Mouse (Mus musculus) layer of hippocampus, adult 18-20 months (tissue): ENCODE results near the gene Arpc1b. TPM values are rescaled to one million over a fixed set of nuclear protein-coding genes. Genes with fewer than 3 reads are reported as not detected.

Experiments used
- DNase-seq, 2 experiments: peaks; one replicate each; pipeline ENCODE4 v3.0.0; 2022; ENCODE audit warnings: low spot score in 2 of 2
- total RNA-seq, 2 experiments: library from RNA; stranded (reverse); gene quantifications; 2 replicates each; pipeline ENCODE4 v1.2.3; 2021

Arpc1b gene
- total RNA-seq, 2 experiments from 2014 or later, result 17.5 to 19.1 TPM

DNA sequence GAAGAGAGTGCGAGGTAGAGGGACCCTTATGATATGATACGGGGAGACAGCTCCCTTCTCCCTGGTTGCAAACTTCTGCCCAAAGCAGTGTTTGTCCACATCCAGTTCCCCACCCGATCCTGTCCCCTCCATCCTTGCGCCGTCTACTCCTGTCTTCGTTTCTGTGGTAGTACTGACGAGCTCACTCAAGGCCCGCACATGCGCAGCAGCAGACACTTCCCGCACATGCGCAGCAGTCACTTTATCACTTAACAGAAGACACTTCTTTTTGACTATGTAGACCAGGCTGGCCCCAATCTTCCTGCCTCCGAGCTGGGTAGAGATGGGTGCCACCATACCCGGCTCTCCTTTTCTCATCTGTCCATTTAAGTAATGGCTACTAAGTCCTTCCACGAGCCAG lies 47.3 kb downstream of the Arpc1b start:
- DNase-seq, result no peak

DNA sequence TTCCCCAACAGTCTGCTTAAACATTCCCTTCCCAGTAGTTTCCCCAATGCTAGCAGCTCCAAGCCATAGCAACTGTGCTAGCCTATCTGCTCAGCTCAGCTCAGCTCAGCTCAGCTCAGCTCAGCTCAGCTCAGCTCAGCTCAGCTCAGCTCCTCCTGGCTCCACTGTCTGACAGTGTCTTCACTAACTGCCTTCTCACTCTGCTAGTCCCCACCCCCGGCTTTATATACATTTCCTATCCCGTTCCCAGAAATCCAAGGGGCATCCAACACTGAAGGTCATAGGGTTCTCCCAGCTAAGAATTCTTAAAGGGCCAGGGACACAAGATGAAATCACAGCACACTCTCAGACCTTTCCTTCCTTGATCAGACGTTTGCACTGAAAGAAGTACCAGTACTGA lies 50.7 kb downstream of the Arpc1b start:
- DNase-seq, result peak in 1 of 2 experiments; percentile 30

DNA sequence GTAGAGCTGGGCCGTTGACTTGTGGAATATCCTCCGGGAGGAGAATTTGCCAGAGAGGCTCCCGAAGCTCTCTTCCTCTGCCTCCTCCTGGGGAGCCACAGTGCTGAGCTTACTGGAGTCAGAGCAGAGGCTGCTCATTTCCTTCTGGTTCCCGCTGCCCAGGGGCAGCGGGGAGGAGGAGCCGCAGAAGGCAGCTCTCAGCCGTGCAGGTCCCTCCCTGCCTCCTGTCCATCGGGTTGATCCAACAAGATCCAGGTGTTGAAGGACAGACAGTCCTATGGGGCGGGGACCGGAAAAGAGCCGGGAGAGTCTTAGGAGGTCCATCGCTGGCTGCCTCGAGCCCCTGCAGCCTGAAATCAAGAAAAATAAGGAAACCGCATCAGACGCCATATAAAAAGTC lies 51.2 kb downstream of the Arpc1b start:
- no peak for DNase-seq

DNA sequence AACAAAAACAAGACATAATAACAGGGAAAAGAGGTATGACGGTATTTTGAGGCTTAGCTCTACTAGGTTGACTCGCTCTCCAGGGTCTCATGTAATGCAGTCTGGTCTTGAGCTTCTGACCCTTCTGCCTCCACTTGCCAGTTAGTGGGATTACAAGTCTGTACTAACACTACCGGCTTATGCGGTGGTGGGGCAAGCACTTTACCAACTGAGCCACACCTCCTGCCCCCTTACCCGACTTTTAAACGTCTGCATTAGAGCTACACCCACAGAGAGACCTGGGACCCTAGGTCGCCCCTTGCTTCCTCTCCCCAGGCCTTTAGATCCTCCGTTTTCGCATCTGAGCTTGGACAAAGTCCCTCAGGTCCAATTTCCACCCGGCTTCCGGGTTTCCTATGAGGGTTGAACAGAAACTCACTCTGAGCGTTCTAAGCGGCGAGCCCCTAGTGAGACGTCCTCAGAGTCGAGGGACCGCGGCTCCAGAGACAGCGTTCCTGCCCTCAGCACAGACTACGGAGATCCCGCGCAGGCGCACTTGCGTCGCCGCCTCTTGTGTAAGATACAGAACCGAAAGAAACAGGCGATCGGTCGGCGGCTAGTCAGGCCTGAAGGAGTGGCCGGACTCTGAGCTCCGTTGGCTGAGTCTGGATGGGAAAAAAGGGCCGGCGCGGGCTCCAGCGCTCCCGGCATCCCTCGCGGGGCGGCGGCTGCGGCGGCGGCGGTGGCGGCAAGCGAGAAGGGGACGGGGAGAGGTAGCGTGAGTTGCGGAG lies 52.7 kb downstream of the Arpc1b start, which contains the start of the genes Ptcd1 and Cpsf4:
TSS of gene Ptcd1 (minus strand) at position 573 of the 770 bp plus-strand sequence.
TSS of gene Cpsf4 (plus strand) at position 678 of the 770 bp plus-strand sequence.
- DNase-seq, result peak; percentile 98 to 100

DNA sequence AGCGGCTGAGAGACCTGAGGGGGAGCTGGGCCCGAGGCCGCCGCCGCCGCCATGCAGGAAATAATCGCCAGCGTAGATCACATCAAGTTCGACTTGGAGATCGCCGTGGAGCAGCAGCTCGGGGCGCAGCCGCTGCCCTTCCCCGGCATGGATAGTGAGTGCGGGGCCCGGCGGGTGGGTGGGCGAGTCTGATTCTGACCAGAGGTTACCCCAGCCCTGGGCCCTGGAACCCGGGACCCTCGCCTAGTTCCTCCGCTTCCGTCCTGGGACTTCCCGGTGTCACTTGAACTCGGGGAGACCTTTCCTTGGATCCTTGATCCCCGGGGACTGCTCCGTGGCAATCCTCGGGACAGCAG lies 53.3 kb downstream of the Arpc1b start:
- DNase-seq, result no peak

DNA sequence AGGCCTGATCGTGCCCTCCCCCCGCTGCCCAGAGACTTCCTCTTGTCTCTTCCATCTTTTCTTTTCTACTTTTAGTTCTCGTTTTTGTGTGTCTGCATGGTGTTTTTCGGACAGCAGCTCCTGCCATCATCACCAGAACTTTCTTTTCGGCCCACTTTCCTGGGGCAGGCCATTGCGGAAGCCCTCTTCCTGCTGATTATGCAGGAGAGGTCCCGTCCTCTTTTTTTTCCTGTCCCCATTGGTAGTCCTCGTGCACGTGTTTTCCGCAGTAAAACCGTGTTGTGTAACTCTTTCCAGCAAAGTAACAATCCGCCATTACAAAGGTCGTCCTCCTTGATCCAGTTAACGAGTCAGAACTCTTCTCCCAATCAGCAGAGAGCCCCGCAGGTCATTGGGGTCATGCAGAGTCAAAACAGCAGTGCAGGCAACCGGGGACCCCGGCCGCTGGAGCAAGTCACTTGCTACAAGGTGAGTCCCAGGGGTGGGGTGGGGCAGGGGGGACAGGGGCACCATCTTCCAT lies 64.5 kb downstream of the Arpc1b start:
- no peak for DNase-seq

Other genes starting within 250 kb of the Arpc1b start
- 10 to 100 TPM; 29.4 to 32.2 TPM for gene Smurf1, start 148.4 kb upstream of the Arpc1b start, total RNA-seq
- not detected for gene Gm4871, start 81.5 kb upstream of the Arpc1b start, total RNA-seq
- gene 1700018F24Rik, start 71.2 kb upstream of the Arpc1b start, total RNA-seq, result not detected
- 100 to 1,000 TPM; 254 to 263 TPM for gene Arpc1a, start 30.4 kb upstream of the Arpc1b start, total RNA-seq
- not detected for gene Kpna7, start 30.2 kb upstream of the Arpc1b start, total RNA-seq
- 10 to 100 TPM; 88.5 to 94.7 TPM for gene Pdap1, start 26.0 kb downstream of the Arpc1b start, total RNA-seq
- gene Bud31, start 26.1 kb downstream of the Arpc1b start, total RNA-seq, result 10 to 100 TPM; 66.7 to 71.9 TPM
- gene Ptcd1, start 52.9 kb downstream of the Arpc1b start, total RNA-seq, result 10 to 100 TPM; 25.2 to 28.5 TPM
- 10 to 100 TPM; 23.5 to 23.8 TPM for gene Cpsf4, start 53.0 kb downstream of the Arpc1b start, total RNA-seq
- gene Atp5j2, start 77.8 kb downstream of the Arpc1b start, total RNA-seq, result 100 to 1,000 TPM; 241 to 256 TPM
- gene Zkscan14, start 87.7 kb downstream of the Arpc1b start, total RNA-seq, result 10 to 100 TPM; 12.6 to 12.8 TPM
- 10 to 100 TPM; 11.6 to 12.0 TPM for gene Zkscan5, start 90.3 kb downstream of the Arpc1b start, total RNA-seq
- gene Zfp655, start 117.5 kb downstream of the Arpc1b start, total RNA-seq, result 10 to 100 TPM; 27.6 to 28.9 TPM
- gene Zscan25, start 166.3 kb downstream of the Arpc1b start, total RNA-seq, result 10 to 100 TPM; 19.7 to 20.1 TPM
- gene Cyp3a57, start 231.1 kb downstream of the Arpc1b start, total RNA-seq, result not detected